Mouse (Mus musculus) MEL (cell line): ENCODE results near the gene Trappc2l.

ENCODE experiments used
- GATA1 ChIP-seq: IDR thresholded peaks from 2 replicates; pipeline ENCODE4 v1.6.1; 2011; ENCODE audit warnings: low read depth, low read length, improper control_type of control experiment
- POLR2A ChIP-seq, 2 experiments: IDR thresholded peaks; 2 replicates each; pipeline ENCODE4 v1.6.1; 2011 to 2012; ENCODE audit warnings: low read length in 2 of 2, mild to moderate bottlenecking in 2 of 2, control low read depth in 1 of 2, improper control_type of control experiment in 1 of 2, low read depth in 1 of 2, moderate library complexity in 1 of 2; ENCODE audit not compliant: control insufficient read depth in 1 of 2, insufficient read depth in 1 of 2, poor library complexity in 1 of 2
- POLR2AphosphoS2 ChIP-seq: IDR thresholded peaks from 2 replicates; pipeline ENCODE4 v1.6.1; 2011; ENCODE audit warnings: low read length, improper control_type of control experiment
- POLR2AphosphoS5 ChIP-seq: IDR thresholded peaks from 2 replicates; pipeline ENCODE4 v1.6.1; 2012; ENCODE audit warnings: low read depth, borderline replicate concordance, mild to moderate bottlenecking, inconsistent platforms, low read length, moderate library complexity, mixed read lengths
- RCOR1 ChIP-seq: IDR thresholded peaks from 2 replicates; pipeline ENCODE4 v1.6.1; 2012; ENCODE audit warnings: low read depth, mild to moderate bottlenecking, inconsistent platforms, low read length, improper control_type of control experiment
- UBTF ChIP-seq: IDR thresholded peaks from 2 replicates; pipeline ENCODE4 v1.6.1; 2012; ENCODE audit warnings: low read depth, mild to moderate bottlenecking, inconsistent platforms, low read length, improper control_type of control experiment, moderate library complexity, borderline replicate concordance; ENCODE audit not compliant: insufficient read depth

- TF ChIP-seq GATA1 (no peak), POLR2A (IDR thresholded peaks at IDR 0.05; ENCODE audit: control insufficient read depth in 1 of 2, insufficient read depth in 1 of 2, low read depth in 1 of 2, low read length in 2 of 2, poor library complexity in 1 of 2) (no peak), RCOR1 (no peak), UBTF (no peak), POLR2AphosphoS2 (no peak; the same call in 1 of the 2 replicates), POLR2AphosphoS5 (no peak)
Measured at GRCm38 (mm10) chr8:122625811-122626210, 14.4 kb downstream of the Trappc2l start.
